Mouse (Mus musculus) testis, postnatal 14 days (tissue): Measurements from ENCODE around the gene 4930523C07Rik.

ENCODE experiments used
- DNase-seq: peaks from one replicate; pipeline ENCODE4 v3.0.0; 2021; ENCODE audit warnings: low spot score

Gene 4930523C07Rik

DNA sequence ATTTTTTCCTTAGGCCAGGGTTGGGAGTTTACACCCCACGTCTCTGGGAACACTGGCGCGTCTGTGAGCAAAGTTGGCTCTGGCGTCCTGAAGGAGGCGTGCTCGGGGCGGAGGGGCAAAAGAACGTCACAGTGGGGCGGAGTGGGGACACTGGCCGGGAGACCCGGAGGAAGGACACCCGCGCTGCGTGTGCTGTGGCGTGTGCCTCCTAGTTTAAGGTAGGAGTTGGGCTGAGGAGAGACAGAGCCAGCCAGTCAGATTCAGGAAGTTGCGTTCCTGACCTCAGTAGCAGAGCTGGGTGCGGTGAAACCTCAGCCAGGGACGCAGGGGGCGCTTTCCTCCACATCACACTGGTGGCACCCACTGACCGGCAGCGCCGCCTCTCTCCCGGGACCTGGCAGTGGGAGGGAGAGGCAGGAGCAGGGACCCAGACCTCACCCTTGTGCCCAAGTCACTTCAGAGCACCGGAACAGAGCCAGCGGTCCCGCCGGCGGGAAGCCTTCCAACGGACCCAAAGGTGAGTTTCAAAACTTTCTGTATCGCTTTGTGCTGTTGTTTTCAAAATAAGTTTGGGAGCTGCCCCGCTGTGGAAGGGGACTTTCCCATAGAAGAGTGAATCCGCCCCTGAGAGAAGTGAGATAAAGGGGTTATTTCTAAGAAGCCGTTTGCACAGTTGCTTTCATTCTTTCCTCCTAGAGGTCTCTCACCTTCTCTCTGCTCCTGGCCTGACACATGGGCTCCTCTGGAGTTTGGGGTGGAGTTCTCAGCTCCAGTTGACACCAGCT is at the start of gene 4930523C07Rik:
4930523C07Rik (plus strand) TSS at position 146 of the 785 bp plus-strand sequence.
- peak; percentile 58 for DNase-seq

DNA sequence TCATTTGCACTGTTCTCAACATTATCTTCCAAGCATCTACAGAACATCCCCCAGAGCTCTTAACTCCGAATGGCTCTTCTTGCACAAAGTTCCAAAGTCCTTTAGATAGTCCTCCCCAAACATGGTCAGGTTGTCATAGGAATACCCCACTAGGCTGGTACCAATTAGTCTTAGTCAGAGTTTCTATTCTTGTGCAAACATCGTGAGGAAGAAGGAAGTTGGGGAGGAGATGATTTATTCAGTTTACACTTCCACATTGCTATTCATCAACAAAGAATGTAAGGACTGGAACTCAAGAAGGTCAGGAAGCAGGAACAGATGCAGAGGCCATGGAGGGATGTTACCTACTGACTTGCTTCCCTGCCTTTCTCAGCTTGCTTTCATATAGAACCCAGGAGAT is 46.9 kb upstream of the 4930523C07Rik start:
- DNase-seq: no peak

DNA sequence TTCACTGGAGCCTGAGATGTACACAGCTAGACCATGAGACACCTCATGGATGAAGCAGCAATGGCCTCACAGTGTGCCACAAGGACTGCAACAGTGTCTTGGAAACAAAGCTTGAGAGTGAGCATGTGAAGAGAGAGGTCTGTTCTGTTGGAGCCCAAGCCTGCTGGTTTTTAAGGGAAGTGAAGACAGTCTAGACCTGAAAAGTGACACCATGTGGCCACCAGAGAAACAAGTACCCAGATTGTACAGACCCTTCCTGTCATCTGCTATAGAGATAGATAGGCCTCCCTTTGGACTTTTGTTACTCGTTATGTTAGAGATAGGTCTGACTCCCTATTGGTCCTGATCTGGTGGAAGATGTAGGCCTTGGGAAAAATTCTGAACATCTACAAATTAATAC is 45.8 kb upstream of the 4930523C07Rik start:
- no peak for DNase-seq

DNA sequence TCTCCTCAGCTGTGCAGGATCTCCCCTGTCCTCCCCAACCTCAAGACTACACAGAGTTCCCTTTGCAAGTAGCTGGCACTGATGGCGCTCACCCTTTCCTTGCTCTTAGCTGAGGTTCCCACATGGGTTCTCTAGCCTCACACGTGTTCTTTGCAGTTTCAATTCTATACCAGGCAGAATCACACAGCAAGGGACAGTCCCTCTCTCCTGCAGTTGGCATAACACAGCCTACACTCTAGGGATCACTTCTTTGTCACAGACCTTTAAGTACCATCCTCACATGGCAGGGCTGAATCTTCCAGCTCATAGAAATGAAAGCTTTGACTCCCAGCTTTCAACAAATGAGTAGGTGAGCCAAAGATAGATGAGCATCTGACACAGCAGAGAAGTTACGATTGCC is 45.0 kb upstream of the 4930523C07Rik start:
- DNase-seq: no peak

DNA sequence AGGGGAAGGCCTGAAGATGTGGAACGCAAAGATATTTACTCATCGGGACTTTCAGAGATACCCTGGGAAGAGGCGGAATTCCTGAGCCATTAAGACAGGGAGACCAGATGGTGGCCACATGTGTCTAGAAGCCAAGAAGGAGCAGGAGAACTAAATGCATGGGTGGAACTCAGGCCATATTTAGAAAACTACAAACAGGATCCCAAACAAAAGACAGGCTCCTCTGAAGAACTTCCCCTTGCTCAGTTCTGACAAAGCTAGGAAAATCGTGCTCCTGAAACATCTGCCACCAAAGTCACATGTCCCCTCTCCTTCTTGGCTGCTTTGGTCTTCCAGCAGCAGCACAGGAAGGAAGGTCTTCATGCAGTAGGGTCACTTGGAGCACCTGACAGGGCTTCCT is 38.9 kb upstream of the 4930523C07Rik start:
- DNase-seq: no peak

DNA sequence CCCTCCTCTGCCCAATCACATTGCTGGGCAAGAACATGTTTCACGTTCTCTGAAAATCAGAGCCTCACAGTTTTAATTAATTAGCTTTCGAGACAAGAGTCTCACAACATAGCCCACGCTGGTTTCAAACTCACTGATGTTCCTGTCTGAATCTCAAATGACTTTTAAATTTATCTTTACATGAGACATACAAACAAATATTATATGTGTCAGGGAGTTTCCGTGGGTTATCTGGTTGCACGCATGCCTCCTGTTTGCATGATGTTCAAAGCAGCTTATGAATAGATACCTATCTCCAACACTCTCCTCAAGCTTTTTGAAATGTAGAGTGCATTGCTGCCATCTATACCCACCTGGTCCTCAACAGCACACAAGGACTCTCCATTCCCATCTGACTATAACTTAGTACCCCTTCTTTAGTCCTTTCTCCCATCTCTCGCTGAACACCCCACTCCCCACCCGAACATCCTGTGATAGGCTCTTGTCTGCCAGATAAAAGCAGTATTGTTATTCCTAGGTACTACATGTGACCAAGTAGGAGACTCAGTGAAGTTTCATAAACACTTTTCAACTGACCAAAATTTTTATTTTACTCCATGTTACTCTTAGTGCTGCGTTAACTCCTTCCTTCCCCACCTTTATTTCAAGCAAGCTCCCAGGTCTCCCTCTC is 37.1 kb upstream of the 4930523C07Rik start:
- no peak for DNase-seq

DNA sequence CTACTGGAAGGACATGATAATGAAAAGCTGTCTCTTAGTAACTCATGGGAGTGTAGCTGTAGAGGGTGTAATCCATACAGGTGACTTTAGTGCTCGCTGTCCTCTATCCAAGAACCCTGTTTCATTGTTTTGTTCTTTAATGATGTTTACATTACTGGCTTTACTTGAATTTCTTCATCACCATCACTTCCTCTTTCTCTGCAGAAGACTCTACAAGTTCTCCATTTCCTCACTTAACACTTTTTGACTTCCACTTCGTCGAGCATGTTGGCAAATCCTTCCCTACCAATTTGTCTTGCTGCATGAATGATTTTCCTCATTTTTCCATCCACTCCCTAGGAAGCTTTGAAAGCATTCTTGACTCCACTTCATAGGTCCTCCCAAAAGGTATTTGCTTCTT is 31.1 kb upstream of the 4930523C07Rik start:
- no peak for DNase-seq

DNA sequence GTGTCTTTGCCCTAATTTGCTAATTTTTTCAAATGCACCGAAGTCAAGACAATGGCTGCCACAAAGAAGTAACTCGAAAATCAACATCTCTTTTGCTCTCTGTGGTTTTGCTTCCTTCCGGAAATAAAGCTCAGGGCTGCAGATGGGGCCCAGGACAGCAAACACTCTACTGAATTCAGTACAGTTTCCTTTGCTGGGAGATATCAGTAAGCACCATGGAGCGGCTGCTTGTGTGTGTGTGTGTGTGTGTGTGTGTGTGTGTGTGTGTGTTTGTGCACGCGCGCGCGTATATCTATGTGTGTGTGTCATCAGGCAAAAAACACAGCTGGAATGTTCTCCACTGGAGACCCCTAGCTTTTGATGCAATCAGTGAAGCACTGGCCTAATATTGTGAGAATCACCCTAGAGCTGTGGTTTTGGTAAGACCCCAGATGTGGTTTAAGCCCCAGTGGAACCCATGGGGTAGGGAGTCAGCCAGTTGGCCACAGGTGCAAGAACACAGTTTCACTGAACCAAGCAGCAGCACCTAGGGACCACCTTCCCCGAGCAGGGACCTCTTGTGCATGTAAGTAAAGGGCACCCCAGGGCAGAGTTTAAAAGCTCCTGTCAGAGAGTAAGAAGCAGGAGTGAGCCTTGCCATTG is 19.7 kb upstream of the 4930523C07Rik start:
- no peak for DNase-seq

DNA sequence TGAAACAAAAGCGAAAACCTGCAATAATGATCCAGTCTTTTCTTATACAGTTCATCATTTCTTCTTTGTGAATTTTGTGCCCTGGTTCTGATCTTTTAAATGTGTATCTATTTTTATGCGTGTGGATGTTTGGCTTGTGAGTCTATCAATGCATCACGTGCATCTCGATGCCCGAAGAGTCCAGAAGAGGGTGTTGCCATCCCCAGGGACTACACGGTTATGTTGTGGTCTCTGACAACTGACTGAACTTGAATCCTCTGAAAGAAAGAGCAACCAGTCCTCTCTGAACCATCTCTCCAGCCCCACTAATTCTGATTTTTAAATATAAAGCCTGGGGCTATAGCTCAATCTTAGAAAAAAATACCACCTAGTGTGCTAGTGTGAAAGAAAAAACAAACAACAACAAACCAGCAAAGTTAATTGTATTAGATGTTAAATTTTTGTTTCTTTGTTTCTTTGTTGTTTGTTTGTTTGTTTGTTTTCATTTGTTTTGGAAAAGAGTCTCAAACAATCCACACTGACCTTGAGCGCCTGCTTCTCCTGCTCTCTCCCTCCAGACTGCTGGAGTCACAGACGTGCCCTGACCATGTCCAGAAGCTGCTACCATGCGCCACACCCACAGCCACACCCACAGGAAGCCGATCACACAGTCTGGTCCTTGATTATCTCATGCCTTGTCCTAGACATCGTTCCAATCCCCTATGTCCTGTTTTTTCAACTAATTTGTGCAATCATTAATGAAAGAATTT is 18.9 kb upstream of the 4930523C07Rik start:
- DNase-seq: no peak

DNA sequence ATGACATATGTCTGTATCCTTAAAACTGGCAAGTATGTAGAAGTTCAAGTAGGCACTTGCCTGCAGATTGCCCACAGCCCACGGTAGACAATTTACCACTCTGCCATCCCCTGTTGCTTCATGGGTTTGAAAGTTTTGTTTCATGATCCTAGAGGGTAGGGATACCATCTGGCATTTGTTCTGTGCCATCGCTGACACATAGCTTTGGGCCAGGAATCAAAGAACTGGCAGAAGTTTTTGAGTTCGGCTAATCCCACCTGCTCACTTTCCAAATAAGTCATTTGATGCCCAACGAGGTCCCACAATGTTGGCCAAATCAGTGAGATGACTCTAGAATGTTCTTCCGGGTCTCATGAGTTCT is 18.3 kb upstream of the 4930523C07Rik start:
- DNase-seq: no peak

DNA sequence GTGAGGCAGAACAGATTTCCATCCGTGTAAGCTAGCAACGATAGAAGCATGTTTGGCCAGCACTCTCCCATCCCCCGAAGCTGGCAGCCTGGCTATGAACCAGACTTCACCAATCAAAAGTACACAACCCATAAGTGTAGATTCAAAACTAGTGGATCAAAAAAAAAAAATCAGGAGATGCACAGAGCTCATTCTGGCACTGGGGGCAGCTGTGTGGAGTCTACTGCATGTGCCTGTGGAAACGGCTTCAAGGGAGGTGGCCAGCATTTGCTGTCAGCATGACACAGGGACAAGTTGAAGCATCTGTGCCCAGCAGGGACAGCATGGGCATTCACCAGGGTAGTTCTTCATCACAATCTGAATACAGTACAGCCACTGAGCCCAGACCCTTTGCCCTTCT is 16.2 kb upstream of the 4930523C07Rik start:
- no peak for DNase-seq

DNA sequence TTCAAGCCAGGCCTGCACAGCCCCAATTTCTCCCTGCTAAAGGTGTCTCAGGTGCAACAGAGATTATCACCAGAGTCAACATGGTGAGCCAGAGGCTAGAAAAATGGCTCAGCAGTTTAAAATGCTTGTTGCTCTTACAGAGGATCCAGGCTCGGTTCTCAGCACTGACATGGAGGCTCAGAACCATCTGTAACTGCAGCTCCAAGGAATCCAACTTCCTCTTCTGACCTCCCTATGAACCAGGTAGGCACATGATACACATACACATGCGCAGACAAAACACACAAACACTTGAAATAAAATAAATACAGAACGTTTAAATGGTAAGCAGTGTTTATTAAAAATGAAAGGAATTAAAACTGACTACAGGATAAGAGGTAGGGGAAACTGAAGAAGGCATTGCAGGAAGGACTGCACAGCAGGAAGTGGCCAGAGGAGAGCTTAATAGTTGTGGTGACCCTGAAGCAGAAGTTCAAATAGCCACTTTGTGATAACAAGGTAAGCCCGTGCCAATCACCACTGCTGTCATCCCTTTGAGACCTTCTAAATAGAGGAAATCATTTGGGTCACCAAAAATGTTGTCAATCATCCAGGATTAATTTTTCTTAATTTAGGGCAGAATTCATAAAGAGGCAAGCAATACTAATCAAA is 10.1 kb upstream of the 4930523C07Rik start:
- DNase-seq: no peak

DNA sequence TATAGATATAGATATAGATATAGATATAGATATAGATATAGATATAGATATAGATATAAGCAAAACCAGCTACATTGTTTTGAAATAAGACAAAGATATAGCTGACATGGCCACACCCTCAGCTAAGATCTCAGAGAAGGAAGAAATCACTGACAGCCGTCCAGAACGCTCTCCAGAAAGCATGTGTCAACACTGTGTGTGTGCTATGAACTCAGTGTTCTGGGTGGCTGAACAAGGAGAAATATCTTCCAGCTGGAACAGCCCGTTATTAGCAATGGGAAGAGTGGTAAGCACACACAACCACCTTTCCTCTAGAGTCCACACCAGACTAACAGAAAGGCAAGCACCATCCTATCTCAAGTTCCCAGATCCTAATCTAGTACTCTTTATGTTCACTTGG is 8.6 kb upstream of the 4930523C07Rik start:
- no peak for DNase-seq

DNA sequence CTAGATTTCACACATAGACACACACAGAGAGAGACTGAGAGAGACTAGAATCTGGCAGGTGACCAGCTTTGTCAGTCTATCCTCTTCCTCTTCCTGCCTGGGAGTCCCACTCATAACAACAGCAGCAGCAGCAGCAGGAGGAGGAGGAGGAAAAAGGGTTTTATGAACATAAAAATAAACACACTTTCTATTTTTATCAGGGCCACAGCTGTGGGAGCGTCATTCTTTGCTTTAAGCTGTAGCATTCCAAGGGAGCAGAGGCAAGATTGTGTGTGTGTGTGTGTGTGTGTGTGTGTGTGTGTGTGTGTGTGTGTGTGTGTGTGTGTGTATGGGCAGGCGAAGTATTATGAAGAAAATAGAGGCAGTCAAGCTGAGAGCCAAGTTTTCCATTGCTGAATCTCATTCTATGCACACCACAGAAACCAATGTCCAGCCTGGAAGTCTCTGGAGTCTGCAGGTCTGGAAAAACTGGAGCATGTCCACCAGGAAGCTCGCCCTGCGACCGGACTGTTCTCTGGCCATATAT is 7.1 kb upstream of the 4930523C07Rik start:
- no peak for DNase-seq

DNA sequence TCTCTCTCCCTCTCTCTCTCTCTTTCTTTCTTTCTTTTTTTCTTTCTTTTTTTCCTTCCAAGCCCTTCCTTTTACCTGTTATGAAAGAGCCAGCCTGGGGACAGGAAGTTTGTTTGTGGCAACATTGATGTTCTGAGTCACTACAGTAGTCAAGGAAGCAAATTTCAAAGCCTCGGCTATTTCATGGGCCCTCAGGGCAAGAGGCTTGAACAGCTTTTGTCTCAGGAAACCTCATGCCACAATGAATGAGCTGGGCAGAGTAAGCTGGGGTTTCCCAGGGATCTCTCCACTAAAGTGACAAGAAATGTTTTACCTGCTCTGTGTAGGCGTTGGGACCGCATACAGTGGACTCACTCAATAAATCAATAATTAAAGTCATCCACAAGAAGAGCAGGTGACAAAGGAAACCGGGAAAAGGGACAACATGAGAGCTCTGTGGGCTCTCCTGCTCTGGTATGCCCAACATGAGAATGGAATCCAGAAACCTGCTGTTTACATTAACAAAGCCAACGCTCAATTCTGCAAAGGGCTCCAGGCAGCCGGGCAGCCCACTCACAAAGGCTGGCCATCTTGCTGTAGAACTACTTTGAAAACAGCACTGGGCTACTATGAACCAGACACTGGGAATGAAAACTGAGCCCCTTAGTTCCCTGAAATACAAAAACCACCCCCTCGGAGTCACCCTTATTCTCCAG is 4.1 kb upstream of the 4930523C07Rik start:
- DNase-seq: no peak

DNA sequence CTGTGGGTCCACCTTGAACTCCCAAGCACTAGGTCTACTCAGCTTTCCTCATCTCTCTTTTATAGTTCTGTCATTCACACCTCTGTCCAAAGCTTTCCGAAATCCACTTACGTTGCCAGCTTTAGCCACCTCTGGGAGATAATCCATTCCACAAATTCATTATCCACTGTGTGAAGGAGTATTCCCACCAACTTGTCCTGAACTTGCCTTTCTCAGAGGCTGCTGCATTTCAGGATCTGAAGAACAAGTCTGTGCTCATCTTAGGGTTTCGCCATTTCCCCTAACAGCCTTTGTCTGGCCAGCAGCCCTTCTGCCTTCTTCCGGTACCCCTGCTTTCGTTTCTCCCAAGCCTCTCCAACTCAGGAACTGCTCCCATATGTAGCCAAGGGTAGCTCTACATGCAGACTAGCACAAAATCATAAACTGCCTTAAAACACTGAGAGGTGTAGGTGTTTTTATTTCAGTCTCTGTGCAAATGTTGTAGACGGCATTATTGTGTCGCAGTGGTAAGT is 2.9 kb upstream of the 4930523C07Rik start:
- no peak for DNase-seq

DNA sequence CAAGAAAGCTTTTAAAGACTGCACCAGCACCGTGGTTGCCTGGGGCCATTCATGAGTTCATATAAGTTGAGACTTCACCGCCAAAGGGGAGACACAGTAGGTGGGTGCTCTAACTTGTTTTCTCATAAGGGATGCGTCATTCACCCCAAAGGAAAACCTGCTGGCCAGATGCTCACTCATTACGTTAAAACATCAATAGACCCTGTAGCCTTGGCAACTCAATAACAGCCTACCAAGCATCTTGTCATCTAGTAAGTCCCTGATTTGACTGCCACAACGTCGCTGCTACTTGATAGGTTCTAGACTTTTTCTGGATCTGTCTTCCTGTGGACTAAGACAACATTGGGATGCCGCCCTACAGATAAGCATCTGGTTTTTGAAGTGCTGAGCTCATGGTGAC is 1.8 kb upstream of the 4930523C07Rik start:
- no peak for DNase-seq

DNA sequence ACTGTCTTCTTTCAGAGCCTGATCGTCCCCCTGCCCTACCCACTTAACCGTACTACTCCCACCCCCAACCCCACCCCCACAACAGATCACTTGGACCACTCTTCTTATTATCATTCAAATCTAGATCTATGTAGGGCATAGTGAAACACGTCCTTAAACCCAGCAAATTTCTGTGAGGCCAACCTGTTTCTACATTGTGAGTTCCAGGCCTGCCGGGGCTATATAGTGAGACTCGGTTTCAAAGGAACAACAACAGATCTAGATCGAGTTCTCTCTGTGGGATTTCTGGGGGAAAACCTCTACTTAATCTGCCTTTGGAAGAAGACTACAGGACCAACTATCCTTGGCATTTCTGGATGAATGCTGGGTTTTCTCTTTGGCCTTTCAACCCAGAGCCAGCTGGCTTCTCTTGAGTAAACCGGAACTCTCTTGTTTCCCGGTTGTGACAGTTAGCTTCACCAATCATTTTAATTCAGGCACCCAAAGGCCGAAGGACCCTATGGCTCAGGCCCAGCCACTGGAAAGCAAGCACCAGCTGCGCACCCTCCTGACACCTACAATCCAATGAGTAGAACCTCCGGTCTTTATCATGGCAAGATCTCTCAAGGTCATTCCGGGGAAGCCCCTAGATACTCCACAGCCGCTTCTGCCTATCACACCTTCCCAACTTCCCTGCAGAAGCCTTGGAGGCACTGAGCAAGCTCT is 759 bp upstream of the 4930523C07Rik start:
- no peak for DNase-seq

DNA sequence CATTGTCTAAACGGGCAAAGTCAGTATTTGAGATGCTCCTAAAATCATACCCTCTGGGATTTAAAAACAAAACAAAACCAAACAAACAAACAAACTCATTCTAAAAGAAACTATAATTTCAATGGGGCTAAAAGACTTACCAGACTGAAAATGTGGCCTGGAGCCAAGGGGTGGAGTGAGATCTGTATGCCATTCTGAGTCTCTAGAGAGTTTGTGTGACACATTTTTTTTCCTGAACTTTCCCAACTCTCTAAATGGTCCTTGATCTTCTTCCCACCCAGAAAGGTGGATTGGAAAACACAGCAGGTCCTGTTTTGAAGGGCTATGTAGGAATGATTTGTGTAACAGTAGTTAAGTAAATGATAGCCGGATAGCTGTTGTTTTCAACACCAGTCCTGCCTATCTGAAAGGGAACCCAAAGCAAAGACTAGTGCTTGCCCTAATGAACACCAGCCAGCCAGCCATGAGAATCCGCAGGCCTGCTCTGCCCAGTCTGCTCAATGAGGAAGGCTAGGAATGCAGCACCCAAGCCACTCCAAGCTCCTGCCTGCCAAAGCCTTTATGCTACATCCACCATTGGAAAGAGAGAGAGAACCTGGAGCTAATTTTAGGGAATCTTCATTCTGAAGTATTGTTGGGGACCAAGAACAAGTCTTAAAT is 1.0 kb downstream of the 4930523C07Rik start:
- no peak for DNase-seq

DNA sequence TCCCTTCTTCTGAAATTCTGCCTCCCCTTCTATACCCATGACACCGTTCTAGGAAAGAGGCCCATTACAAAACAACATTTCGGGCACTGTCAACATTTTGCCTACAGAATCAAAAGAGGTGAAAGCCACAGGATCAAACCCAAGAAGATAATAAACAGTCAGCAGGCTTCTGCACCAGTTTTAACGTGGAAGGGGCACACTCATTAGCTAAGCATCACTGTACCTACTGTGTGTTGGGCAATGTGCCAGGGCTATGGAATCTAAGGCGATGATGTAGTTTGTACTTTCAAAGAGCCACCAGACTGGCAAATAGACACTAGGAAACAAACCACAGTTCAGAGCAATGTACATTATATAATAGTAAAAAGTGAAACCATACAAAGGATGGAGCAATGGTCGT is 1.8 kb downstream of the 4930523C07Rik start:
- no peak for DNase-seq
